Comparison of ENCODE assay signal across 8 mouse cellular contexts in the genomic region with DNA sequence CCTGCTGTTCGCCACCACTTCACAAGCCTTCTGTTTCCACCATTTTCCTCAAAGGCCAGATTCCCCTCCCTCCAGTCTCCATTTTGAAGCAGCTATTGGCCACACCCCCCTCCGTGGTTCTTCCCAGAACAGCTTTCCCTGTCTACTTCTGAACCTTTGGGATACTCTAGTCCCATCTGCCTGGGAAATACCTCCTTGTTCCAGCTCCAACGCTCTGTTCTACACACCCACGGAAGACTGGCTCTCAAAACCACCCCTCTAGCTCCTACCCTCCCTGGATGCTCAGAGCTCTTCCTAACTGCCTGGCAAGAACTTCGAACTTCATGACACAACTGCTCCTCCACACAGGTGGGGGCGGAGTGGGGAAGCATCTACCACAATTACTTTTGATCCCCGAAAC. TPM values are rescaled to one million over a fixed set of nuclear protein-coding genes. Genes with fewer than 3 reads are reported as not detected.
DNase-seq lines count a peak whose midpoint lies in the region; ATAC-seq lines count a peak whose summit lies in the region.

No protein-coding gene starts in this region.

- 0 out of 2 replicates have a peak overlapping the region, but pooled peaks have one; percentile 2 for H3K4me3 ChIP-seq in lung, embryonic 15.5 days
- no peak overlapping the region for H3K4me3 ChIP-seq in limb, embryonic 12.5 days (replicated peaks)

- H3K36me3 ChIP-seq in lung, embryonic 15.5 days, result no peaks in the 10 kb centered on the region
- peaks cover 5% of the 10 kb centered on the region; the same call in 1 of the 2 replicates for H3K36me3 ChIP-seq in limb, embryonic 12.5 days

- H3K4me1 ChIP-seq in lung, embryonic 15.5 days, result peaks cover 41% of the 10 kb centered on the region
- H3K4me1 ChIP-seq in limb, embryonic 12.5 days (replicated peaks), result peaks cover 43% of the 10 kb centered on the region

- no peaks in the 10 kb centered on the region for H3K9me3 ChIP-seq in lung, embryonic 15.5 days
- no peaks in the 10 kb centered on the region for H3K9me3 ChIP-seq in limb, embryonic 12.5 days

- H3K27me3 ChIP-seq in lung, embryonic 15.5 days, result no peaks in the 10 kb centered on the region
- no peaks in the 10 kb centered on the region for H3K27me3 ChIP-seq in limb, embryonic 12.5 days

- H3K27ac ChIP-seq in lung, embryonic 15.5 days, result peak overlapping the region; percentile 39
- H3K27ac ChIP-seq in limb, embryonic 12.5 days, result no peak overlapping the region

- no peak overlapping the region for H3K9ac ChIP-seq in lung, embryonic 15.5 days
- H3K9ac ChIP-seq in limb, embryonic 12.5 days (replicated peaks), result no peak overlapping the region

- H3K4me2 ChIP-seq in lung, embryonic 15.5 days, result peak overlapping the region; percentile 76; the same call in 1 of the 2 replicates
- H3K4me2 ChIP-seq in limb, embryonic 12.5 days, result peak overlapping the region; percentile 67

- WGBS in lung, embryonic 15.5 days, result 83% methylated on average over 7 of the region's 7 CpGs
- WGBS in limb, embryonic 12.5 days, result 85% methylated on average over 7 of the region's 7 CpGs

- ATAC-seq in lung, embryonic 15.5 days (ENCODE audit: borderline replicate concordance, extremely low read depth, low FRiP score, low TSS enrichment), result no peak
- no peak for ATAC-seq in limb, embryonic 12.5 days (ENCODE audit: insufficient number of reproducible peaks, insufficient read depth, low FRiP score, low TSS enrichment, low read depth)

- DNase-seq in lung, postnatal 36 days, result no peak
- peak; percentile 52 to 74 for DNase-seq in frontal cortex, adult 2 months (ENCODE audit: extremely low spot score in 1 of 2, low spot score in 1 of 2)
- peak; percentile 53 for DNase-seq in right cerebral cortex, postnatal 25 days
- no peak for DNase-seq in spleen, postnatal 14 days (ENCODE audit: low spot score in 2 of 2)
- no peak for DNase-seq in natural killer cell, adult 2 months (ENCODE audit: low spot score in 2 of 2)
- DNase-seq in lung, adult 18-20 months, result no peak

RNA-seq across cellular contexts. Expression of gene Gga2, which starts 2.0 kb away (rescaled TPM):
- polyA plus RNA-seq in lung, embryonic 15.5 days (2015; fragmentation: Nextera tagmentation; extraction: Ambion mirVana), result 84.9 and 86.5 TPM in 2 replicates
- polyA plus RNA-seq in frontal cortex, adult 2 months (2012; rRNA removed), result 29.2 and 34.3 TPM in 2 replicates
- 160 and 166 TPM in 2 replicates for polyA plus RNA-seq in limb, embryonic 12.5 days (2016; fragmentation: Nextera tagmentation; extraction: Ambion mirVana)

RNA-seq across cellular contexts. Expression of gene Cog7, which starts 37.5 kb away (rescaled TPM):
- 24.5 and 27.3 TPM in 2 replicates for polyA plus RNA-seq in lung, embryonic 15.5 days (2015; fragmentation: Nextera tagmentation; extraction: Ambion mirVana)
- polyA plus RNA-seq in frontal cortex, adult 2 months (2012; rRNA removed), result 31.3 and 33.4 TPM in 2 replicates
- polyA plus RNA-seq in limb, embryonic 12.5 days (2016; fragmentation: Nextera tagmentation; extraction: Ambion mirVana), result 25.2 and 25.6 TPM in 2 replicates

RNA-seq across cellular contexts. Expression of gene Ubfd1, which starts 48.0 kb away (rescaled TPM):
- polyA plus RNA-seq in lung, embryonic 15.5 days (2015; fragmentation: Nextera tagmentation; extraction: Ambion mirVana), result 56.9 and 58.7 TPM in 2 replicates
- polyA plus RNA-seq in frontal cortex, adult 2 months (2012; rRNA removed), result 40.0 and 42.5 TPM in 2 replicates
- 94.6 and 100.0 TPM in 2 replicates for polyA plus RNA-seq in limb, embryonic 12.5 days (2016; fragmentation: Nextera tagmentation; extraction: Ambion mirVana)

RNA-seq across cellular contexts. Expression of gene Ears2, which starts 48.1 kb away (rescaled TPM):
- 15.1 and 17.0 TPM in 2 replicates for polyA plus RNA-seq in lung, embryonic 15.5 days (2015; fragmentation: Nextera tagmentation; extraction: Ambion mirVana)
- 5.6 and 6.0 TPM in 2 replicates for polyA plus RNA-seq in frontal cortex, adult 2 months (2012; rRNA removed)
- polyA plus RNA-seq in limb, embryonic 12.5 days (2016; fragmentation: Nextera tagmentation; extraction: Ambion mirVana), result 15.9 and 16.1 TPM in 2 replicates

Comparison
In these comparisons a context has a peak if more than half of its experiments do, and no peak if none do; other contexts are left out.
1. DNase-seq: peak in frontal cortex, adult 2 months (2 of 2) and right cerebral cortex, postnatal 25 days (single experiment); none in lung, postnatal 36 days (single experiment), spleen, postnatal 14 days (0 of 2), natural killer cell, adult 2 months (0 of 2) and lung, adult 18-20 months (0 of 2).